Mouse (Mus musculus) myocyte (in vitro differentiated cells): ENCODE data around the gene Lpar1.

ENCODE experiments used
- E2F4 ChIP-seq: IDR thresholded peaks from one replicate; pipeline ENCODE4 v1.6.1; 2011; ENCODE audit warnings: mild to moderate bottlenecking, control low read depth, moderate library complexity; ENCODE audit not compliant: insufficient read depth
- MAX ChIP-seq: IDR thresholded peaks from one replicate; pipeline ENCODE4 v1.6.1; 2011; ENCODE audit warnings: low read depth, mild to moderate bottlenecking, control low read depth
- POLR2A ChIP-seq: IDR thresholded peaks from one replicate; pipeline ENCODE4 v1.6.1; 2011; ENCODE audit warnings: low read depth, mild to moderate bottlenecking, control low read depth, moderate library complexity; ENCODE audit not compliant: insufficient read length
- POLR2AphosphoS2 ChIP-seq: IDR thresholded peaks from one replicate; pipeline ENCODE4 v1.6.1; 2011; ENCODE audit warnings: low read depth, control low read depth; ENCODE audit not compliant: insufficient read length
- REST ChIP-seq: IDR thresholded peaks from one replicate; pipeline ENCODE4 v1.6.1; 2011; ENCODE audit warnings: mild to moderate bottlenecking, control low read depth, moderate library complexity; ENCODE audit not compliant: insufficient read depth, insufficient read length
- TCF12 ChIP-seq: IDR thresholded peaks from one replicate; pipeline ENCODE4 v1.6.1; 2011; ENCODE audit warnings: mild to moderate bottlenecking, control low read depth; ENCODE audit not compliant: poor library complexity, insufficient read depth, severe bottlenecking
- USF1 ChIP-seq: IDR thresholded peaks from one replicate; pipeline ENCODE4 v1.6.1; 2011; ENCODE audit warnings: low read depth, mild to moderate bottlenecking, control low read depth, moderate library complexity

- TF ChIP-seq E2F4 (no peak), USF1 (no peak), POLR2A (no peak), TCF12 (no peak), MAX (no peak), POLR2AphosphoS2 (no peak), REST (no peak)
These were observed 17.9 kb downstream of the Lpar1 start for GRCm38 (mm10) chr4:58535754-58536153.
